Mouse (Mus musculus) thymus, adult 2 months (tissue): ENCODE results near the gene Idh2.
"Not testable (repeated sequence)": the region's sequence is repeated elsewhere in the genome, so short reads cannot be mapped to it uniquely, and the experiment has no call there.

Source experiments
- CTCF ChIP-seq: fragments of 200-500 bp; IDR thresholded peaks from 2 replicates; pipeline ENCODE4 v1.5.1; 2012; ENCODE audit warnings: mild to moderate bottlenecking, control low read depth, low read length, moderate library complexity, borderline replicate concordance; ENCODE audit not compliant: control insufficient read depth, poor library complexity, insufficient read depth; ENCODE audit errors: extremely low read depth
- POLR2A ChIP-seq: fragments of 200-500 bp; IDR thresholded peaks from 2 replicates; pipeline ENCODE4 v1.6.1; 2012; ENCODE audit warnings: mild to moderate bottlenecking, low read length, control low read depth, moderate library complexity; ENCODE audit not compliant: control insufficient read depth, poor library complexity, insufficient read depth; ENCODE audit errors: extremely low read depth

GRCm38 (mm10) chr7:80131315-80131714 lies 16.1 kb upstream of the Idh2 start:
- not testable (repeated sequence) for TF ChIP-seq CTCF, POLR2A
